Mouse (Mus musculus): ENCODE data around the gene Rhox13.

- TF ChIP-seq CTCF (IDR thresholded peaks at IDR 0.05; ENCODE audit: control insufficient read depth, insufficient read depth, low read length): no peak
- TF ChIP-seq POLR2A (IDR thresholded peaks at IDR 0.05; ENCODE audit: borderline replicate concordance, control insufficient read depth, low read depth, low read length): no peak
These were observed at the start of gene Rhox13 for GRCm38 (mm10) chrX:38120982-38121381.
